Mouse (Mus musculus) thymus, adult 2 months (tissue): ENCODE measurements around the gene Ifnar2. TPM values are rescaled to one million over a fixed set of nuclear protein-coding genes. Genes with fewer than 3 reads are reported as not detected.
"Not testable (repeated sequence)": the region's sequence is repeated elsewhere in the genome, so short reads cannot be mapped to it uniquely, and the experiment has no call there.

ENCODE experiments used
- DNase-seq: peaks from one replicate; pipeline ENCODE4 v3.0.0; 2021
- H3K27ac ChIP-seq: fragments of 200-500 bp; 2 replicates; pipeline ENCODE4 v1.5.1; 2012; ENCODE audit warnings: low read length, control low read depth; ENCODE audit not compliant: control insufficient read depth, insufficient read depth
- H3K27me3 ChIP-seq: fragments of 200-500 bp; 2 replicates; pipeline ENCODE4 v1.6.1; 2012; ENCODE audit warnings: mild to moderate bottlenecking, low read length, moderate library complexity, mixed read lengths; ENCODE audit not compliant: control insufficient read depth, insufficient read depth
- H3K36me3 ChIP-seq: fragments of 200-500 bp; 2 replicates; pipeline ENCODE4 v1.6.1; 2012; ENCODE audit warnings: mild to moderate bottlenecking, low read length, moderate library complexity; ENCODE audit not compliant: control insufficient read depth, insufficient read depth
- H3K4me1 ChIP-seq: fragments of 200-500 bp; replicated peaks from 2 replicates; pipeline ENCODE4 v1.6.1; 2012; ENCODE audit warnings: low read length; ENCODE audit not compliant: control insufficient read depth, insufficient read depth
- H3K4me3 ChIP-seq: fragments of 200-500 bp; 2 replicates; pipeline ENCODE4 v1.5.1; 2012; ENCODE audit warnings: mild to moderate bottlenecking, low read length, control low read depth, moderate library complexity; ENCODE audit not compliant: control insufficient read depth, insufficient read depth
- CTCF ChIP-seq: fragments of 200-500 bp; IDR thresholded peaks from 2 replicates; pipeline ENCODE4 v1.5.1; 2012; ENCODE audit warnings: mild to moderate bottlenecking, control low read depth, low read length, moderate library complexity, borderline replicate concordance; ENCODE audit not compliant: control insufficient read depth, poor library complexity, insufficient read depth; ENCODE audit errors: extremely low read depth
- POLR2A ChIP-seq: fragments of 200-500 bp; IDR thresholded peaks from 2 replicates; pipeline ENCODE4 v1.6.1; 2012; ENCODE audit warnings: mild to moderate bottlenecking, low read length, control low read depth, moderate library complexity; ENCODE audit not compliant: control insufficient read depth, poor library complexity, insufficient read depth; ENCODE audit errors: extremely low read depth
- WGBS: fragments of 180-500 bp; shearing (Covaris S2); methylation state at CpG from one replicate; pipeline ENCODE4 v1.1.7; 2018; 5-methylcytosine and 5-hydroxymethylcytosine counted together
- polyA plus RNA-seq: library from polyadenylated mRNA; depleted of rRNA; stranded (reverse); fragments of >200 nt; gene quantifications from 2 replicates; pipeline ENCODE4 v1.2.3, GENCODE M21; 2012

Gene Ifnar2
- polyA plus RNA-seq, 1 experiment, result 57.0 TPM

- DNase-seq, result no peak
- Histone ChIP-seq H3K27ac (no peak overlapping the region), H3K4me1 (peaks cover 15% of the 10 kb centered on the region), H3K36me3 (no peaks in the 10 kb centered on the region), H3K4me3 (no peak overlapping the region), H3K27me3 (no peaks in the 10 kb centered on the region)
- 82% methylated on average over 5 of the region's 5 CpGs for WGBS
- no peak for TF ChIP-seq CTCF
- no peak for TF ChIP-seq POLR2A
Observed at GRCm38 (mm10) chr16:91432720-91433328, 60.2 kb downstream of the Ifnar2 start.

- Histone ChIP-seq H3K27me3 (no peaks in the 10 kb centered on the region), H3K36me3 (no peaks in the 10 kb centered on the region), H3K27ac (0 out of 2 replicates have a peak overlapping the region, but pooled peaks have one; percentile 11), H3K4me1 (peaks cover 15% of the 10 kb centered on the region), H3K4me3 (no peak overlapping the region)
- WGBS, result 25% methylated on average over 8 of the region's 8 CpGs
- DNase-seq, result peak; percentile 55
- no peak for TF ChIP-seq CTCF
- no peak for TF ChIP-seq POLR2A
Observed at GRCm38 (mm10) chr16:91433329-91433933, 60.8 kb downstream of the Ifnar2 start.

DNA sequence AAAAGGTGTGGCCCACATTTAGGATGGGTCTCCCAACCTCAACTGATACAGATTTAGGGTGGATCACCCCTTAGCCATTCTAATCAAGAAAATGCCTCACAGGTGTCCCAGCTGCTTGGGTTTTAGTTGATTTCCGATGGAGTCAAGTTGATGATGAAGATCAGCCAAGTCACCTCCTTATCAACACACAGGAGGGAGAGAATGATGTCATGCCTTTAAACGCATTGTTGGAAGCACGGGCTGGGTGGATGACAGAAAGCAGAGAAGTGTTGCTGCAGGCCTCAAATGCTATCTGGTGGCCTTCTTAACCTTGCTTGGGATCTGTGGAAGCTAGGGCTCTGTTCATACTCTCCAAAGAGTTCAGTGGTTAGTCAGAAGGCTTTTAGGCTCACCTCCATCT lies 61.5 kb downstream of the Ifnar2 start:
- Histone ChIP-seq H3K4me3 (no peak overlapping the region), H3K4me1 (peaks cover 15% of the 10 kb centered on the region), H3K36me3 (no peaks in the 10 kb centered on the region), H3K27me3 (no peaks in the 10 kb centered on the region), H3K27ac (no peak overlapping the region)
- no peak for DNase-seq
- WGBS, result 94% methylated on average over 3 of the region's 3 CpGs
- no peak for TF ChIP-seq POLR2A
- no peak for TF ChIP-seq CTCF

DNA sequence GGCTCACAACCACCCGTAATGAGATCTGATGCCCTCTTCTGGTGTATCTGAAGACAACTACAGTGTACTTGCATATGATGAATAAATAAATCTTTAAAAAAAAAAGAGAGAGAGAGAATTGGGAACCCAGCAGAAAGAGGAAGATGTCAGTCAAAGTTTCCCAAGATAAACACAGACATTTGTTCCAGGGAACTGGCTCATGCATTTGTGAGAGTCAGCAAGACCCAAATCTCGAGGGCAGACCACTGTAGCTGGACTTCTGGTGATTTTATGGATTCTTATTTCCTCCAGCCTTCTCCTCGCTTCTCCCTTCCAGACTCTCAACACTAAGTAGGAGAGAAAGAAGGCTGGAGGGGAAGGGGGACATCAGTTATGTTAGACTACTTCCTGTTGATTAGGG lies 65.5 kb downstream of the Ifnar2 start:
- TF ChIP-seq CTCF (no peak), POLR2A (no peak)
- H3K4me1 ChIP-seq, result peaks cover 30% of the 10 kb centered on the region
- no peaks in the 10 kb centered on the region for H3K36me3 ChIP-seq
- H3K27me3 ChIP-seq, result no peaks in the 10 kb centered on the region
- WGBS, result 64% methylated on average over 3 of the region's 3 CpGs
- no peak overlapping the region for H3K27ac ChIP-seq
- DNase-seq, result no peak
- H3K4me3 ChIP-seq, result no peak overlapping the region

- H3K4me3 ChIP-seq, H3K36me3 ChIP-seq, H3K27me3 ChIP-seq, H3K27ac ChIP-seq, DNase-seq: not testable (repeated sequence)
- 91% methylated on average over 1 of the region's 1 CpGs for WGBS
- H3K4me1 ChIP-seq, result peaks cover 27% of the 10 kb centered on the region
Observed at GRCm38 (mm10) chr16:91438599-91438998, 66.0 kb downstream of the Ifnar2 start.

DNA sequence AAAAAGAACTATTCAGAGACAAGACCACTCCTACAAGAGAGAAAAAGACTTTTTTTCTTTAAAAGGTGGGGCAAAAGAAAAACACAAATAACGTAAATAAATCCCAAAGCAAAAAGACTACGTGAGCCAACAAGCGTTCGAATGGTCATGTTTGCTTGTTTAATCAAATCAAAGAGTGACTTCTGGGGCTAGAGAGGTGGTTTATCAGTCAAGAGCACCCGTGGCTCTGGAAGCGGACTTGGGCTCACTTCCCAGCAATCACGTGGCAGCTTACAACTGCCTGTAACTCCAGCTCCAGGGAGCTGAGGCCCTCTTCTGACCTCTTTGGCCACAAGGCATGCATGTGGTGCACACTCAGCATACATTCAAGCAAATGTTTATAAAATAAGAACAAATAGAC lies 68.8 kb downstream of the Ifnar2 start:
- H3K4me1 ChIP-seq, result peaks cover 38% of the 10 kb centered on the region
- TF ChIP-seq CTCF (no peak), POLR2A (no peak)
- DNase-seq, result no peak
- no peaks in the 10 kb centered on the region for H3K27me3 ChIP-seq
- H3K27ac ChIP-seq, result peak overlapping the region; percentile 58; the same call in 1 of the 2 replicates
- no peaks in the 10 kb centered on the region for H3K36me3 ChIP-seq
- H3K4me3 ChIP-seq, result no peak overlapping the region
- WGBS, result 63% methylated on average over 7 of the region's 7 CpGs

- Histone ChIP-seq H3K4me1 (peaks cover 40% of the 10 kb centered on the region), H3K36me3 (no peaks in the 10 kb centered on the region), H3K4me3 (no peak overlapping the region), H3K27me3 (no peaks in the 10 kb centered on the region), H3K27ac (peak overlapping the region; percentile 58)
- no peak for TF ChIP-seq POLR2A
- no peak for TF ChIP-seq CTCF
- no peak for DNase-seq
- WGBS, result 34% methylated on average over 7 of the region's 7 CpGs
Observed at GRCm38 (mm10) chr16:91441811-91442240, 69.2 kb downstream of the Ifnar2 start.
